Mouse (Mus musculus) CD4-positive, CD25-positive, alpha-beta regulatory T cell, adult 4 months (primary cell): ENCODE results near the gene Ulk4. TPM values are rescaled to one million over a fixed set of nuclear protein-coding genes. Genes with fewer than 3 reads are reported as not detected.

Experiments used
- ATAC-seq: one replicate; pipeline ENCODE4 v1.8.0; 2017
- polyA plus RNA-seq, 2 experiments: library from polyadenylated mRNA; unstranded; fragments of 100-300 nt; shearing (Covaris generic); gene quantifications; one replicate each; pipeline ENCODE4 v1.2.1; 2017

The Ulk4 gene
- polyA plus RNA-seq, 2 experiments from 2014 or later = 1.5 to 6.2 TPM

- no peak for ATAC-seq
Observed at GRCm38 (mm10) chr9:121176350-121176749, 100.6 kb downstream of the Ulk4 start.

- ATAC-seq = no peak
Observed at GRCm38 (mm10) chr9:121175201-121175600, 101.8 kb downstream of the Ulk4 start.

GRCm38 (mm10) chr9:121172123-121172522 lies 104.9 kb downstream of the Ulk4 start:
- ATAC-seq = no peak

GRCm38 (mm10) chr9:121171609-121172008 lies 105.4 kb downstream of the Ulk4 start:
- ATAC-seq = no peak

GRCm38 (mm10) chr9:121164607-121165006 lies 112.4 kb downstream of the Ulk4 start:
- no peak for ATAC-seq

- ATAC-seq = no peak
Observed at GRCm38 (mm10) chr9:121162789-121163188, 114.2 kb downstream of the Ulk4 start.

GRCm38 (mm10) chr9:121161818-121162565 lies 115.0 kb downstream of the Ulk4 start:
- no peak for ATAC-seq

GRCm38 (mm10) chr9:121156253-121156831 lies 120.7 kb downstream of the Ulk4 start:
- ATAC-seq = no peak

- no peak for ATAC-seq
Observed at GRCm38 (mm10) chr9:121153276-121153675, 123.7 kb downstream of the Ulk4 start.

GRCm38 (mm10) chr9:121148602-121149001 lies 128.4 kb downstream of the Ulk4 start:
- ATAC-seq = no peak

GRCm38 (mm10) chr9:121143208-121143607 lies 133.8 kb downstream of the Ulk4 start:
- ATAC-seq = no peak

GRCm38 (mm10) chr9:121132549-121132948 lies 144.4 kb downstream of the Ulk4 start:
- no peak for ATAC-seq

- ATAC-seq = no peak
Observed at GRCm38 (mm10) chr9:121129533-121129932, 147.5 kb downstream of the Ulk4 start.

- no peak for ATAC-seq
Observed at GRCm38 (mm10) chr9:121128934-121129333, 148.1 kb downstream of the Ulk4 start.

- ATAC-seq = no peak
Observed at GRCm38 (mm10) chr9:121127025-121127424, 150.0 kb downstream of the Ulk4 start.

GRCm38 (mm10) chr9:121124705-121125104 lies 152.3 kb downstream of the Ulk4 start:
- ATAC-seq = no peak

GRCm38 (mm10) chr9:121122039-121122438 lies 155.0 kb downstream of the Ulk4 start:
- no peak for ATAC-seq

GRCm38 (mm10) chr9:121117936-121118335 lies 159.1 kb downstream of the Ulk4 start:
- ATAC-seq = no peak

GRCm38 (mm10) chr9:121112131-121112530 lies 164.9 kb downstream of the Ulk4 start:
- no peak for ATAC-seq

- no peak for ATAC-seq
Observed at GRCm38 (mm10) chr9:121108110-121108509, 168.9 kb downstream of the Ulk4 start.

GRCm38 (mm10) chr9:121107643-121108042 lies 169.4 kb downstream of the Ulk4 start:
- ATAC-seq = no peak

GRCm38 (mm10) chr9:121107101-121107500 lies 169.9 kb downstream of the Ulk4 start:
- no peak for ATAC-seq

GRCm38 (mm10) chr9:121101516-121101915 lies 175.5 kb downstream of the Ulk4 start:
- no peak for ATAC-seq

GRCm38 (mm10) chr9:121099453-121099852 lies 177.5 kb downstream of the Ulk4 start:
- no peak for ATAC-seq
